Mouse (Mus musculus) right cerebral cortex, postnatal 10 days (tissue): Measurements from ENCODE around the gene Sdhaf2.

Experiments
- DNase-seq, 2 experiments: peaks; one replicate each; pipeline ENCODE4 v3.0.0; 2021; ENCODE audit warnings: low spot score in 2 of 2

Sdhaf2 gene

DNA sequence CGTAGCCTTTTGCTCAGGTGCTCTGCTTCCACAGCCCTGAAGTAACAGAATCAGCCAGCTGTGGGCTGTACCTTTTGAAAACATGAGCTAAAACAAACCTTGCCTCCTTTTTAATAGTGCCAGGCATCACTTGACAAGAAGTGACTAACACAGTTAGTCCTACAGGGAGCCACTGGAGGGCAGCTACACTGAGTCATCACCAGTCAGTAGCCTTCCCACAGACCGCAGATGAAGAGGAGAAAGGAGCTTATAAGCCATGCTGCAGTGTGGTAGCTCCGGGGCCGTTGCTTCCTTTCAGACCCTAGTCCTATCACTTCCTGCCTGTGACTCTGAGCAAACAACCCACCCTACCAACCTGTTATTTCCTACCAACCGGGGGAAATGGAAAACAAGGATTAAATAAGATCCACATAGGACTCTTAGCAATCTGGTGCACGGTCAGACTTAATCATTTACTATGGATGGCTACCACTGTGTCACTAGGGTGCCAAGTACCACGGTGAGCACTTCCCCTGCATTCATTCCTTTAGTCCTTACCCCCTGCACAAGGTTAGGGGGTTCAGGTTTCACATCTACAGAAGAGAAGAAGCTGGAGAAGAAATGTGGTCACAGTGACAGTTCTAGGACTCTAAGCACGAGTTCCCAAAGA is 28.3 kb downstream of the Sdhaf2 start:
- no peak for DNase-seq

DNA sequence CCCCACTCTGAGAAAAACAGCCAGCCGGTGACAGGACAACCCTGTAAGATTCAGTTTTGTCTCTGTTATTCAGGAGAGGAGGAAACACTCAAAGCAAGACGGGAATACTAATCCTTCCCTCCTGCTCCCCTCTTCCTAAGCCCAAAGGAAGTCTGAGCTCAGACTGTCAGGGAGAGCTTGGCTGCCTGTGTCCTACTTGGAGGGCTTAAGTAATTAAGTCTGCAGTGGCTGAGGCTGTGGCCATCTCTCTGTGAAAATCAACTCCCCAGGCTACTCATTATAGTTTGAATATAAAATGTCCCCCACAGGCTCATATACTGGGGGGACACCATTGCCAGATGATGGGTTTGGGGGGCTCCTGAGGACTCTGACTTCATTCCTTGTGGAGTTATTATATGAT is 29.0 kb downstream of the Sdhaf2 start:
- DNase-seq = no peak

DNA sequence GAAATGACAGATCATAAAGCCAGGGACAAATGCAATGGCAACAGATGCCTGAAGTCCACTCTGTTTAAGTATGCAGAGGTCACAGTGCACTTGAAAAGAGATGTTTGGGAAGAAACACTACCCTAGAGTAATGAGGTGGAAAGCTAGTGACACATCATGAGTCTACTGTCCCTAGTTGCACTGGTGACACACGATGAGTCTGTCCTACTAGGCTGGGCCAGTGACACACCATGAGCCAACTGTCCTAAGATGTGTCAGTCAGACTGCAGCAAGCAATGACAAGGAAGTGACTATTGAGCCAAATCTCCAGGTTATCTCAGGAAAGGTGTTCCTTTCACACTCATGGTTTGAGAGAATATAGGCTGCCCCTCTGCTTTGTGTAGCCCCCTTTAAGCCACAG is 30.3 kb downstream of the Sdhaf2 start:
- DNase-seq = no peak

DNA sequence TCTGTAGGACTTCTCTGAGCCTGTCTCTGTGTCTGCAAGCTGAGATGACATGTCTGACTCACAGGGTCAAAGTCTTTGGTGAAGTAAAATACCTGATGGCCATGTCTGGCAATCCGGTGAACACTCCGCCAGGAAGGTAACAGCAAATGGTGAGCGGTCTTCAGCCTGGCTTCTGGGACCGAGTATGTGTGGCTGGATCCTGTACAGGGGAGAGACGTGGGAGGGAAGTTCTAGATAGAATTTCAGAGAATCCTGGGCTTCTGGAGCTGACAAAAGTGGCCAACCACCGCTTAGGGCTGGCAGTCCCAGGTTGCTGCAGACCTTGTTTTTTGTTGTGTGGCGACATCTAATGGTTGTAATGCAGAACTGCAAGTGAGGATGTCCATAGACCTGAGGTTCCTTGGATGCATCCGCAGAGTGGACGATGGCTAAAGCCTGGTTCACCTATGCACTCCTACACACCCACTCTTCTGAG is 39.6 kb downstream of the Sdhaf2 start:
- peak; percentile 77 to 79 for DNase-seq

DNA sequence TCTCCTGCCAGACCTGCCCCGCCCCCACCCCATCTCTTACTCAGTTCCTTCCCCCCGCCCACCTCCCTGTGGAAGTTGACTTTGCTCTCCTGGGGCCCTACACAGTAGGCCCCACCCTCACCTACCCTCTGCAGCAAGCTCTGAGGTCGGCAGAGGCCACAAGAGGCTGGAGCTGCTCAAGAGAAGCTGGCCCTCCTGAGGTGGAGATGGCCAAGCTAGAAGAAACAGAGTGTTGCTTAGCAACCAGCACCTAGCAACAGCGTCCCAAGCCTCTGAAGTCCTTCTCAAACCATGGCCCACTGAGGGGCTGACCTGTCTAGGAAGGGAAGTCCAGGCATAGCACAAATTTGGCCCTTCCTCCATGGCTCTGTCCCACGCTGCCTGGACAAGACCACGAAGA is 43.2 kb downstream of the Sdhaf2 start, which contains the start of gene Ppp1r32:
Ppp1r32 (minus strand) TSS at position 226 of the 400 bp plus-strand sequence.
- no peak for DNase-seq

DNA sequence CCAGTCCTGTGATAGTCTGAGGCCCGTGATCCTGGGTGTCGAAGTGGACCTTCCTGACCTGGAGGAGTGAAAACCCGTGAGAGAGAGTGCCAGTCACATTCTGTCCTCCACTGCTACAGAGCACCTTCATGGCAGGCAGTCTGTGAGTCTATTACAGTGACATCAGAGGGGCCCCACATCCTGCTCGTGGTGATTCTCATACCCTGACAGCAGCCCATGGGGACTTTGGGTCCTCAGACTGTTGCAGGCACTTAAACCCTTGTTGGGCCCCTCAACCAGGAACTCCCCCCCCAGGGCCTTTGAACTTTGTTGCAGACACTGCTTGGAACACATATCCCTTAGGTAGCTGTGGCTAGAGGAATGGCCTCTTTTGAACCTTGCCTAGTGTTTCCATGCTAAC is 46.4 kb downstream of the Sdhaf2 start:
- DNase-seq = no peak

DNA sequence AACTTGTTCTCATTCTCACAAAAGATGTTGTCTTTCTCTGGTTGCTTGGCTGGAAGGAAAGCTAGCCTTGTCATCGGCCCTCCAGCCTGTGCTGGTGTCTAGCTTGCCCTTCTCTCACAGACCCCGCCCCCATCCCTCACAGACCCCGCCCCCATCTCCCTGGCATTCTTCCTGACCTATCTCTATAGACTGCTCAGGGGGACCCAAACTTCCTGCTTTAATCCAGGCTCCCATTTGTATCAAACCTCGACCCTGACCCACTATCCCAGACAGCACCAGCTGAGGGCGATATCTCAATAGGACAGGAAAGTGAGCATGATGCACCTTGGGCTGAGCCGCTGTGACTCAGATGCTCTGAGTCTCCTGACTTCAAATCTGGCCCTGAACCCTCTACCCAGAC is 52.2 kb downstream of the Sdhaf2 start:
- DNase-seq = no peak

DNA sequence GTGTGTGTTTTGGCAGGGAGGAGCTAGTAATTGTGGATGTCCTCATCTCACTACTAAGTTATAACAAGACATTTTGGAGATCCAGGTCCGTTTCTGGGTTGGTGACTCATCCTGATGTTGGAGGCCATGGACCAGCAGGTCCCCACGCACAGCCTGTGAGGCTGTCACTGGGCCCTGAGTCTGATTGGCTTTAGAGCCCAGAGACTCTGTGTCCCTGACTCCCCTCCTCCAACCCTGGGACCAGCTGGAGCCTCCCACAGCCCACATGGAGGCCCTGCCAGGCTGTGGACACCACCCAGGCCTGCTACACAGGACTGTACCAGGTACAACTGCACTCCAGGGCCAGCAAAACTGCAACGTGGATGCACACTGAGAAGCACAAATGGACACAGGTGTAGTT is 53.0 kb downstream of the Sdhaf2 start:
- no peak for DNase-seq

DNA sequence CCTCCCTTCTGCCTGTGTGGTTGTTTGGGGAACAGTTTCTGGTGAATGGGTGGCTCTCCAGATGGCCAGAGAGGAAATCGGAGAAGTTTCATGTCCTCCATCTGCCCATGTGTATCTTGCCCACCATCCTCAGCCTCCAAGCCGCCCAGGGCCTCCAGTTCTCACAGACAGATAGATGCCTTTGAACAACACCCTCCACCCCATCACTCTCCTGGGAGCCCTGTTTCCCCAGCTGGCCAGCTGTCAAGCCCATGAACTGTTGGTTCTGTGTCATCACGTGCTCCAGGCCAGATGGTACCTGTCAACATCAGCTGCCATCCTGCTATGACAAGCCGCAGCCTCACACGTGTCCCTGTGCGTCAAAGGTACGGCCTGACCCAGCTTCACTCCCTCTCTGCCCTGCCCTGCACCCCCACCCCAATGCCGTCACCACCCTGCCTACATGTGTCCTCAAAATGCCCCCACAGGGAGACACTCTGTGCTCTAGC is 56.7 kb downstream of the Sdhaf2 start:
- DNase-seq = no peak

DNA sequence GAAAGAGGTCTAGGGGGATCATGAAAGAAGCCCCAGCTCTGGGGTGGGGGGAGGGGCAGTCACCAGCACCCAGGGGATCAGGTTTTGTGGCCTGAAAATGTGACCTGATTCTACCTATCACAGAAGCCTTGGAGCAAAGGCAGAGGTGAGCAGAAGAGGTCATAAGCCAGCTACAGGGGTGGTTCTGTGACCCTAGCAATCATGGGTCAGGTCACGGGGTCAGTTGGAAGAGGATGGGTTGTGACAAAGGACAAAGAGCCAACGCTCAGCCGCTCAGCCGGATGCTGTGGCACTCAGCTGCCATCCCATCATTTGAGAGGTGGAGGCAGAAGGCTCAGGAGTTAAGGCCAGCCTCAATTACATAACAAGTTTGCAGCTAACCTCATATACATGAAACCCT is 61.5 kb downstream of the Sdhaf2 start:
- no peak for DNase-seq

DNA sequence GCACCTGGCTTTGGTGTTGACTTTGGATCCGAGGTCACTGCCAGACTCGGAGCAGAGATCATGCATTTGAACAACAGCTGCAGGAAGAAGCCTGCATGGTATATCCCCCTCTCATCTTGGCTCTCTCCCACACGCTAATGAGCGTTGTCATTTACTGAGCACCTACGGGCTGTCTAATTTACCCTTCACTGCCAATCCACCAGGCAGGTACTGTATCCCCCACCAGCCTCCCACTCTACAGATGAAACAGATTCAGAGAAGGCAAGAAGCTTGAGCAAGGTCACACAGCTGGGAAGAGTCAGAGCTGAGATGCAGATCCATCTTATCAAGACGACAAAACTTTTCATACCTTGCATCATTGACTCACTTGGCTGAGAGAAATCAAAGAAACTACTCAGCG is 64.4 kb downstream of the Sdhaf2 start:
- peak in 1 of 2 experiments; percentile 40 for DNase-seq

DNA sequence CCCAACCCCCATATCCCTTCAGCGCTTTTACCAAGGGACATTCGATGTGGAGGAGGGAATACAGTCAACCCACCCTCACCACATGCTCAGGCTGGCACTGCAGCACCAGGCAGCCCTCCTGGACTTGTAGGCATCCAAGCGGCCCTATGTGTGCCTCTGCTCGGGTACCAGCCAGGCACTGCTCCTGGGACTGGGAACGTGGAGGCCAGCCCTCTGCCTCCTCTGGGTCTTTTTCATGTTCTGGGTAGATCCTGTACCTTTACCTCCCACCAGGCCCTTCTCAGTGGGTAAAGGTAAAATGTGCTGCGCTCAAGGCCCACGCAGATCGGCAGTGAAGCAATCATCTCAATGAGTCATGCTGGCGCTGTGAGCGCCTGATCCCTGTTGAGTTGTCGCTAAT is 66.0 kb downstream of the Sdhaf2 start:
- peak in 1 of 2 experiments; percentile 42 for DNase-seq

DNA sequence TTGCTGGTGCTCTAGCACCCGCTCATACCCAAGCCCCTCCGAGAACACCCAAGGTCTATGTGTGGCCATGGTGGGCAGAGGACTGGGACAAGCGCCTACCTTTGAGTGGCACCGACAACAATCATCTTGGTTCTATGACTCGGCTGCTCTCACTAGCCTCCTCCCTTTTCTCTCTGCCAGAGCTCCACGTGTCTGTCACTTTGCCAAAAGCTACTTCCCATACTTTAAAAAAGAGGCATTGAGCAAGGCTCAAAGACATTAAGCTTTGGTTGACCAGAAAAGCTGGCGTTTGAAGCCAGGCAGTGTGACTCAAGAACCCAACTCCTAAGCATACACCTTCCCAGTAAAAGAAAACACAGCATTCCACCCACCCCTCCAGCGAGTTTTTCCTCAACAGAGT is 67.8 kb downstream of the Sdhaf2 start:
- DNase-seq = no peak

DNA sequence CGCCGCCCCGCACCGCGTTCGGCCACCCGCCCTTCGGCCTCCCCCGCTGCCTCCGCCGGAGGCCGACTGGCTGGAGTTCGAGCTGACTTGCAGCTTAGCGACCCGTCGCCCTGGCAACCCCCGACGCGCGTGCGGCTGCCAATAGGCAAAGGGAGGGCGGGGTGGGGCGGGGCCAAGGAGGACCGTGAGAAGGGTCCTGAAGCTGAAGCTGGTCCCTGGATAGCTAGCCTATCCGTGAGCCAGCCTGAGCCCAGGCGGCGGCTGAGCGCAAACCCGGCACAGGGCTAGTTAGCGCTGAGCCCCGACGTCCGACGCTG is 68.5 kb downstream of the Sdhaf2 start:
- peak; percentile 86 for DNase-seq

DNA sequence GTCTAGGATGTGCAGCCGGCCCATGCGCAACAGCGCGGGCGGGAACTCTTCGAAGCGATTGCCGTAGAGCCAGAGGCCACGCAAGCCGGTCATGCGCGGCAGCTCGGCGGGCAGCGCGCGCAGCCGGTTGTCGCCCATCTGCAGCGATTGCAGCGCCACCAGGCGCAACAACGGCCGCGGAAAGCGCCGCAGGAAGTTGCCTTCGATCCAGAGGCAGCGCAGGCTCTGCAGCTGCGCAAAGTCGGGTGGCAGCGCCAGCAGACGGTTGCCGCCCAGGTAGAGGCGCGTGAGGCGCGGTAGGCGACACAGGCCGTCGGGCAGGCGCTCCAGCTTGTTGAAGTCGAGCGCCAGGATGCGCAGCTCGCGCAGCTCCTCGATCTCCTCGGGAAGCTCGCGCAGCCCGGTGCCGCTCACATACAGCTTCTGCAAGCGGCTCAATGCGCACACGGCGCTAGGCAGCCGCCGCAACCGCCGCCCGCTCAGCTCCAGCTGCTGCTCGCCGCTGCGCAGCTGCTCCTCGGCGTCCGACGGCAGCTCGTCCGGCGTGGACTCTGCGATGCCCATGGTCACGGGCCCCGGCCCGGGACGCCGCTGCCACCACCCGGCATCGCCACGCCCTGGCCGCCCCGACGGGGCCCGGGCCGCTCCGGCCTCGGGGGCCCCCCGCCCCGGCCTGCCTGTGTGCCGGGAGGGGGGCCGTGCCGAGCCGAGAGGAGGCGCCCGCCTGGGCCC is 69.0 kb downstream of the Sdhaf2 start, which contains the start of gene Lrrc10b:
Lrrc10b (minus strand) TSS at position 722 of the 732 bp plus-strand sequence.
- DNase-seq = peak; percentile 87 to 88

DNA sequence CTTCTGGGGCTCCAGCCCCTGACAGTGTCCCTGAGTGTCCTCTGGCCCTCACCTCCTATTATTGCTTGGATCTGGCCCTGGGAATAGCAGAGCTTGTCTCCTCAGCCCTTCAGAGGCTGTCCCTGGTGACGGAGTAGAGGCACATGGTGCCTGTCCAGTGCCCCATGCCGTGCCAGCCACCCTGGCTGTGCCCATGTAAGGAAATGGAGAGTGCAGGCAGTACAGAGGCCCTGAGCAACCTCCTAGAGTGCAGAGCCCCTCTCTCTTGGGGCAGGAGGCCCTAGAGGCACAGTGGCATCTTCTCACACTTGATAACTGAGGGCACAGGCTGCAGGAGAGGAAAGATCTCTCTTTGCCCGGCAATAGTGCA is 70.5 kb downstream of the Sdhaf2 start:
- DNase-seq = no peak

DNA sequence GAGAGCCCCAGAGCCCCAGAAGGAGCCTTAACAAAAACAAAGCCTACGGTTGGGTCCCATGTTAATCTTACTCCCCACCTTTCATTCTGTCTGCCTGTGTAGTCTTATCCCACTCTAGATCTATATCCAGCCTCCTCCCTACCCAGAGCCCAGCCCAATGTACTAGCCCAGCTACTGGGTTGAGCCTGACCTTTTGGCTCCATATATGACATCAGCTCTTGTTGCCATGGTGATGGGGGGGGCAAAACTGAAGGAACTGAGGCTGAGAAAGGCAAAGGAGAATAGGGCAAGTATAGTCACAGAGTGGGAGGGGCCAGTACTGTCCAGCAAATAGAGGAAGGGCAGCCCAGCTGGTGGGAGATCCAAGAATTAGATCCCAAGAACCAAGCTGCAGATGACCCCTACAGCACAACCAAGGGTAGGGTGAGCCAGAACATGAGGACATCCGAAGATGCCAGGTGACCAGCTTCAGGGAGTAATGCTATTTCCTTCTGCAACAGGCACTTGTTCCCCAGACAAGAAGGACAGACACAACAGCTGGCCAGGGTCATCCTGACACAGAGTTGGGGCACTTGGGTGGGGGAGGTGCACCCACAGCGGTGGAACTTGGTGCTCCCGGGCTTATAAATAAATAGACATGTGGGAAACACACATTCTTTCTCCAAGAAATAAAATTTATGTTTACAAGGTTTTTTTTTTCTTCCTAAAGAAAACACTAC is 71.1 kb downstream of the Sdhaf2 start:
- no peak for DNase-seq
